Mouse (Mus musculus) forebrain, embryonic 11.5 days (tissue): Measurements from ENCODE around the gene A930018P22Rik. TPM values are rescaled to one million over a fixed set of nuclear protein-coding genes. Genes with fewer than 3 reads are reported as not detected.

Source experiments
- ATAC-seq: fragments of 200-750 bp; cut with Nextera tagmentation; replicated peaks from 2 replicates; pipeline ENCODE4 v1.8.0; 2017; ENCODE audit warnings: moderate TSS enrichment; ENCODE audit not compliant: low FRiP score
- DNase-seq: peaks from one replicate; pipeline ENCODE4 v3.0.0-alpha.2; 2017; ENCODE audit warnings: low spot score
- H3K27ac ChIP-seq: fragments of 300-500 bp; sonication (generic); 2 replicates; pipeline ENCODE4 v1.5.1; 2014; ENCODE audit warnings: low read depth, low read length
- H3K27me3 ChIP-seq: fragments of 300-500 bp; sonication (generic); 2 replicates; pipeline ENCODE4 v1.6.1; 2014; ENCODE audit warnings: mild to moderate bottlenecking, low read length, mixed read lengths; ENCODE audit not compliant: control insufficient read depth, insufficient read depth
- H3K36me3 ChIP-seq: fragments of 300-500 bp; sonication (generic); 2 replicates; pipeline ENCODE4 v1.6.1; 2014; ENCODE audit warnings: mild to moderate bottlenecking, low read length, moderate library complexity, mixed read lengths; ENCODE audit not compliant: control insufficient read depth, insufficient read depth
- H3K4me1 ChIP-seq: fragments of 300-500 bp; sonication (generic); replicated peaks from 2 replicates; pipeline ENCODE4 v1.6.1; 2014; ENCODE audit warnings: low read length, mixed read lengths; ENCODE audit not compliant: control insufficient read depth, insufficient read depth
- H3K4me2 ChIP-seq: fragments of 300-500 bp; sonication (generic); 2 replicates; pipeline ENCODE4 v1.6.1; 2014; ENCODE audit warnings: low read depth, mild to moderate bottlenecking, low read length, moderate library complexity, mixed read lengths; ENCODE audit not compliant: severe bottlenecking
- H3K4me3 ChIP-seq: fragments of 300-500 bp; sonication (generic); 2 replicates; pipeline ENCODE4 v1.5.1; 2014; ENCODE audit warnings: low read depth, low read length
- H3K9ac ChIP-seq: fragments of 300-500 bp; sonication (generic); 2 replicates; pipeline ENCODE4 v1.6.1; 2014; ENCODE audit warnings: low read length
- H3K9me3 ChIP-seq: fragments of 300-500 bp; sonication (generic); 2 replicates; pipeline ENCODE4 v1.6.1; 2016; ENCODE audit warnings: low read length, mixed read lengths; ENCODE audit not compliant: control insufficient read depth
- WGBS: fragments of 180-500 bp; shearing (Covaris S2); extraction: QIAGEN DNeasy Blood & Tissue Kit; methylation state at CpG from one replicate; pipeline ENCODE4 v1.1.7; 2014; 5-methylcytosine and 5-hydroxymethylcytosine counted together
- polyA plus RNA-seq: library from polyadenylated mRNA; unstranded; fragments of >200 nt; fragmentation: Nextera tagmentation; extraction: Ambion mirVana; gene quantifications from 2 replicates; pipeline ENCODE4 v1.2.1, GENCODE M21; 2014

The A930018P22Rik gene
- polyA plus RNA-seq, 1 experiment from 2014 or later: not detected

GRCm38 (mm10) chr2:104135920-104136319 is 13.4 kb downstream of the A930018P22Rik start:
- WGBS: 79% methylated on average over 2 of the region's 2 CpGs
- Histone ChIP-seq H3K36me3 (no peaks in the 10 kb centered on the region), H3K4me1 (no peaks in the 10 kb centered on the region), H3K4me3 (no peak overlapping the region), H3K9me3 (no peaks in the 10 kb centered on the region), H3K27ac (no peak overlapping the region), H3K27me3 (no peaks in the 10 kb centered on the region), H3K9ac (no peak overlapping the region), H3K4me2 (no peak overlapping the region)
- ATAC-seq (no peak), DNase-seq (no peak)

- no peaks in the 10 kb centered on the region for H3K9me3 ChIP-seq
Measured at GRCm38 (mm10) chr2:104142140-104142539, 19.6 kb downstream of the A930018P22Rik start.

GRCm38 (mm10) chr2:104144004-104144403 is 21.4 kb downstream of the A930018P22Rik start:
- Histone ChIP-seq H3K27me3 (no peaks in the 10 kb centered on the region), H3K4me3 (no peak overlapping the region), H3K9me3 (no peaks in the 10 kb centered on the region), H3K36me3 (no peaks in the 10 kb centered on the region), H3K9ac (no peak overlapping the region), H3K4me2 (no peak overlapping the region), H3K27ac (no peak overlapping the region), H3K4me1 (no peaks in the 10 kb centered on the region)
- 90% methylated on average over 12 of the region's 12 CpGs for WGBS
- ATAC-seq (no peak), DNase-seq (no peak)

More at GRCm38 (mm10) chr2:104142140-104142539, 19.6 kb downstream of the A930018P22Rik start:
- Histone ChIP-seq H3K27ac (no peak overlapping the region), H3K9ac (no peak overlapping the region), H3K4me1 (no peaks in the 10 kb centered on the region), H3K36me3 (no peaks in the 10 kb centered on the region), H3K4me2 (no peak overlapping the region), H3K4me3 (no peak overlapping the region), H3K27me3 (no peaks in the 10 kb centered on the region)
- 89% methylated on average over 8 of the region's 8 CpGs for WGBS
- no peak for DNase-seq
- ATAC-seq: no peak

- Histone ChIP-seq H3K36me3 (no peaks in the 10 kb centered on the region), H3K4me2 (no peak overlapping the region), H3K4me3 (no peak overlapping the region), H3K9ac (no peak overlapping the region), H3K27me3 (no peaks in the 10 kb centered on the region), H3K27ac (no peak overlapping the region), H3K9me3 (no peaks in the 10 kb centered on the region), H3K4me1 (no peaks in the 10 kb centered on the region)
- WGBS: 83% methylated on average over 1 of the region's 1 CpGs
- DNase-seq (peak; percentile 63), ATAC-seq (no peak)
Measured at GRCm38 (mm10) chr2:104145983-104146382, 23.4 kb downstream of the A930018P22Rik start.

- WGBS: 85% methylated on average over 4 of the region's 4 CpGs
- Histone ChIP-seq H3K9me3 (no peaks in the 10 kb centered on the region), H3K27me3 (no peaks in the 10 kb centered on the region), H3K4me2 (no peak overlapping the region), H3K4me3 (no peak overlapping the region), H3K4me1 (no peaks in the 10 kb centered on the region), H3K36me3 (no peaks in the 10 kb centered on the region), H3K27ac (no peak overlapping the region), H3K9ac (no peak overlapping the region)
- DNase-seq: no peak
- ATAC-seq: no peak
Measured at GRCm38 (mm10) chr2:104147910-104148561, 25.5 kb downstream of the A930018P22Rik start.

GRCm38 (mm10) chr2:104150608-104151397 is 28.2 kb downstream of the A930018P22Rik start:
- Histone ChIP-seq H3K4me2 (no peak overlapping the region), H3K9me3 (no peaks in the 10 kb centered on the region), H3K27me3 (no peaks in the 10 kb centered on the region), H3K4me3 (no peak overlapping the region), H3K9ac (no peak overlapping the region), H3K4me1 (no peaks in the 10 kb centered on the region), H3K36me3 (no peaks in the 10 kb centered on the region), H3K27ac (no peak overlapping the region)
- no peak for DNase-seq
- 85% methylated on average over 6 of the region's 6 CpGs for WGBS
- no peak for ATAC-seq

GRCm38 (mm10) chr2:104153345-104153744 is 30.8 kb downstream of the A930018P22Rik start:
- WGBS: 95% methylated on average over 4 of the region's 4 CpGs

GRCm38 (mm10) chr2:104153876-104154275 is 31.3 kb downstream of the A930018P22Rik start:
- DNase-seq (no peak), ATAC-seq (no peak)
- no peaks in the 10 kb centered on the region for H3K36me3 ChIP-seq
- H3K4me1 ChIP-seq: no peaks in the 10 kb centered on the region
- no peaks in the 10 kb centered on the region for H3K9me3 ChIP-seq
- no peak overlapping the region for H3K4me2 ChIP-seq
- no peak overlapping the region for H3K4me3 ChIP-seq
- no peak overlapping the region for H3K27ac ChIP-seq
- no peaks in the 10 kb centered on the region for H3K27me3 ChIP-seq
- no peak overlapping the region for H3K9ac ChIP-seq
- 86% methylated on average over 3 of the region's 3 CpGs for WGBS

More at GRCm38 (mm10) chr2:104153345-104153744, 30.8 kb downstream of the A930018P22Rik start:
- Histone ChIP-seq H3K36me3 (no peaks in the 10 kb centered on the region), H3K27ac (no peak overlapping the region), H3K27me3 (no peaks in the 10 kb centered on the region), H3K9ac (no peak overlapping the region), H3K4me1 (no peaks in the 10 kb centered on the region), H3K4me2 (no peak overlapping the region), H3K4me3 (no peak overlapping the region), H3K9me3 (no peaks in the 10 kb centered on the region)
- DNase-seq (no peak), ATAC-seq (no peak)
